Mouse (Mus musculus): ENCODE data around the gene Ccdc127. TPM values are rescaled to one million over a fixed set of nuclear protein-coding genes. Genes with fewer than 3 reads are reported as not detected.

Ccdc127 gene
- polyA plus RNA-seq, 1 experiment, result 28.9 TPM

GRCm38 (mm10) chr13:74305380-74305779, 44.7 kb upstream of the Ccdc127 start:
- H3K36me3 ChIP-seq (ENCODE audit: control insufficient read depth, insufficient read depth), result peaks cover 42% of the 10 kb centered on the region
- no peak overlapping the region for H3K4me3 ChIP-seq
- H3ac ChIP-seq (ENCODE audit: control insufficient read depth, insufficient read length), result no peak overlapping the region
- no peaks in the 10 kb centered on the region for H3K79me2 ChIP-seq (ENCODE audit: control insufficient read depth, insufficient read depth)
- H3K27me3 ChIP-seq (ENCODE audit: control insufficient read depth, insufficient read depth, insufficient read length), result no peaks in the 10 kb centered on the region
- no peak overlapping the region for H3K4me2 ChIP-seq (ENCODE audit: low read depth)
- TF ChIP-seq MYOD1 (IDR thresholded peaks at IDR 0.05; ENCODE audit: control insufficient read depth in 1 of 3, insufficient read length in 2 of 3, low read depth in 2 of 3) (no peak), REST (IDR thresholded peaks at IDR 0.05; ENCODE audit: insufficient read depth, insufficient read length) (no peak), POLR2AphosphoS2 (IDR thresholded peaks at IDR 0.05; ENCODE audit: insufficient read length, low read depth) (no peak), E2F4 (IDR thresholded peaks at IDR 0.05; ENCODE audit: insufficient read depth) (no peak), MAX (IDR thresholded peaks at IDR 0.05; ENCODE audit: low read depth) (no peak), TCF3 (IDR thresholded peaks at IDR 0.05; ENCODE audit: insufficient read length, low read depth) (no peak), POLR2A (IDR thresholded peaks at IDR 0.05; ENCODE audit: insufficient read length, low read depth) (no peak), CEBPB (IDR thresholded peaks at IDR 0.05; ENCODE audit: insufficient read depth, poor library complexity, severe bottlenecking) (no peak), TCF12 (IDR thresholded peaks at IDR 0.05; ENCODE audit: insufficient read depth, poor library complexity, severe bottlenecking) (no peak), MYOG (IDR thresholded peaks at IDR 0.05; ENCODE audit: control insufficient read depth in 1 of 3, insufficient read depth in 1 of 3, insufficient read length in 2 of 3, low read depth in 2 of 3) (no peak), SRF (IDR thresholded peaks at IDR 0.05; ENCODE audit: control insufficient read depth, insufficient read length, low read depth) (no peak), USF1 (IDR thresholded peaks at IDR 0.05; ENCODE audit: low read depth) (no peak)

GRCm38 (mm10) chr13:74305780-74306179, 44.3 kb upstream of the Ccdc127 start:
- Histone ChIP-seq H3K27me3 (ENCODE audit: control insufficient read depth, insufficient read depth, insufficient read length) (no peaks in the 10 kb centered on the region), H3K36me3 (ENCODE audit: control insufficient read depth, insufficient read depth) (peaks cover 42% of the 10 kb centered on the region), H3ac (ENCODE audit: control insufficient read depth, insufficient read length) (no peak overlapping the region), H3K4me3 (no peak overlapping the region), H3K4me2 (ENCODE audit: low read depth) (no peak overlapping the region), H3K79me2 (ENCODE audit: control insufficient read depth, insufficient read depth) (no peaks in the 10 kb centered on the region)
- no peak for TF ChIP-seq POLR2A (IDR thresholded peaks at IDR 0.05; ENCODE audit: insufficient read length, low read depth)
- TF ChIP-seq REST (IDR thresholded peaks at IDR 0.05; ENCODE audit: insufficient read depth, insufficient read length), result no peak
- TF ChIP-seq USF1 (IDR thresholded peaks at IDR 0.05; ENCODE audit: low read depth), result no peak
- no peak for TF ChIP-seq MAX (IDR thresholded peaks at IDR 0.05; ENCODE audit: low read depth)
- no peak for TF ChIP-seq TCF3 (IDR thresholded peaks at IDR 0.05; ENCODE audit: insufficient read length, low read depth)
- TF ChIP-seq SRF (IDR thresholded peaks at IDR 0.05; ENCODE audit: control insufficient read depth, insufficient read length, low read depth), result no peak
- TF ChIP-seq E2F4 (IDR thresholded peaks at IDR 0.05; ENCODE audit: insufficient read depth), result no peak
- TF ChIP-seq TCF12 (IDR thresholded peaks at IDR 0.05; ENCODE audit: insufficient read depth, poor library complexity, severe bottlenecking), result no peak
- no peak for TF ChIP-seq MYOD1 (IDR thresholded peaks at IDR 0.05; ENCODE audit: control insufficient read depth in 1 of 3, insufficient read length in 2 of 3, low read depth in 2 of 3)
- no peak for TF ChIP-seq CEBPB (IDR thresholded peaks at IDR 0.05; ENCODE audit: insufficient read depth, poor library complexity, severe bottlenecking)
- TF ChIP-seq MYOG (IDR thresholded peaks at IDR 0.05; ENCODE audit: control insufficient read depth in 1 of 3, insufficient read depth in 1 of 3, insufficient read length in 2 of 3, low read depth in 2 of 3), result no peak
- TF ChIP-seq POLR2AphosphoS2 (IDR thresholded peaks at IDR 0.05; ENCODE audit: insufficient read length, low read depth), result no peak

DNA sequence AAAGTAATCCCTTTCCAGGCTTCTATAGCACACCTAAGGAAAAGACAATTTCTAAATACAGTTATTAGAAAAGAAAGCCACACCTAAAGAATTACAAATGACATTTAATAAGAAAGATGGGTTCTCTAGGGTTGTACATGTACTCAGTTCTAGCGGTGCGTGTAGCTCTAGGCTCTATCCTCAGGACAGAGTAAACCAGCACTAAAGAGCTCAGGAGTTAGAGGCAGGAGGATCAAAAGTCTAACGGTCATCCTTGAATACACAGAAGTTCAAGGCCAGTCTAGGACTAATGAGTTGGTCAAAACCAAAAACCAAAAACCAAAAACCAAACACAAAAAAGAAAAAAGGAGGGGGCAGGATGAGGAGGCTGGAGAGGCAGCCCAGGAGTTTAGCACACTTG, 35.5 kb upstream of the Ccdc127 start:
- Histone ChIP-seq H3K27me3 (ENCODE audit: control insufficient read depth, insufficient read depth, insufficient read length) (no peaks in the 10 kb centered on the region), H3K79me2 (ENCODE audit: control insufficient read depth, insufficient read depth) (peaks cover 30% of the 10 kb centered on the region), H3K4me3 (no peak overlapping the region), H3K36me3 (ENCODE audit: control insufficient read depth, insufficient read depth) (peaks cover 13% of the 10 kb centered on the region), H3ac (ENCODE audit: control insufficient read depth, insufficient read length) (no peak overlapping the region), H3K4me2 (ENCODE audit: low read depth) (no peak overlapping the region)
- no peak for TF ChIP-seq POLR2AphosphoS2 (IDR thresholded peaks at IDR 0.05; ENCODE audit: insufficient read length, low read depth)

- peaks cover 21% of the 10 kb centered on the region for H3K36me3 ChIP-seq (ENCODE audit: control insufficient read depth, insufficient read depth)
Observed at GRCm38 (mm10) chr13:74316386-74316785, 33.7 kb upstream of the Ccdc127 start.

DNA sequence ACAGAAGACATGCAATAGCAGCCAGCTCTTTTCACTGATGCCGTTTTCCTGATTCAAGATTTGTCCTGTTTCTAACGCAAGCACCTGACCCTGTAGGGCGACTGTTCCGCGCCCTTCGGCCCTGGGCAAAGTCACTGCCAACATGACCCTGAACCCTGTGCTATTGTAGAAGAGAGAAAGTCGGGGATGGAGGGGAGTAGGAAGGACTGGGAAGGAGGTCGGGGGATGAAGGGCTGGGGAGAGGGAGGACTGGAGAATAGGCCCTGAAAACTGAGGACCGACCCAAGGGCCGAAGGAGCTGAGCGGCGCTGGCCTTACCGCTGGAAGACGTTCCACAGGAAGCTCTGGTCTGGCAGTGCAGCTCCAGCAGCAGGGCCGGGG, 33.3 kb upstream of the Ccdc127 start:
- no peaks in the 10 kb centered on the region for H3K27me3 ChIP-seq (ENCODE audit: control insufficient read depth, insufficient read depth, insufficient read length)
- TF ChIP-seq MYOG (IDR thresholded peaks at IDR 0.05; ENCODE audit: control insufficient read depth in 1 of 3, insufficient read depth in 1 of 3, insufficient read length in 2 of 3, low read depth in 2 of 3) (no peak), TCF3 (IDR thresholded peaks at IDR 0.05; ENCODE audit: insufficient read length, low read depth) (no peak), POLR2A (IDR thresholded peaks at IDR 0.05; ENCODE audit: insufficient read length, low read depth) (no peak), POLR2AphosphoS2 (IDR thresholded peaks at IDR 0.05; ENCODE audit: insufficient read length, low read depth) (no peak), SRF (IDR thresholded peaks at IDR 0.05; ENCODE audit: control insufficient read depth, insufficient read length, low read depth) (no peak), CEBPB (IDR thresholded peaks at IDR 0.05; ENCODE audit: insufficient read depth, poor library complexity, severe bottlenecking) (no peak), MAX (IDR thresholded peaks at IDR 0.05; ENCODE audit: low read depth) (no peak), TCF12 (IDR thresholded peaks at IDR 0.05; ENCODE audit: insufficient read depth, poor library complexity, severe bottlenecking) (no peak), REST (IDR thresholded peaks at IDR 0.05; ENCODE audit: insufficient read depth, insufficient read length) (no peak), USF1 (IDR thresholded peaks at IDR 0.05; ENCODE audit: low read depth) (no peak)
- H3K36me3 ChIP-seq (ENCODE audit: control insufficient read depth, insufficient read depth), result peaks cover 24% of the 10 kb centered on the region
- H3K4me2 ChIP-seq (ENCODE audit: low read depth), result peak overlapping the region; percentile 75
- peak overlapping the region; percentile 26 for H3ac ChIP-seq (ENCODE audit: control insufficient read depth, insufficient read length)
- H3K4me3 ChIP-seq, result peak overlapping the region; percentile 76
- H3K79me2 ChIP-seq (ENCODE audit: control insufficient read depth, insufficient read depth), result peaks cover 30% of the 10 kb centered on the region

More at GRCm38 (mm10) chr13:74316386-74316785, 33.7 kb upstream of the Ccdc127 start:
- Histone ChIP-seq H3K27me3 (ENCODE audit: control insufficient read depth, insufficient read depth, insufficient read length) (no peaks in the 10 kb centered on the region), H3K4me2 (ENCODE audit: low read depth) (peak overlapping the region; percentile 75), H3K4me3 (peak overlapping the region; percentile 76), H3K79me2 (ENCODE audit: control insufficient read depth, insufficient read depth) (peaks cover 30% of the 10 kb centered on the region), H3ac (ENCODE audit: control insufficient read depth, insufficient read length) (peak overlapping the region; percentile 26)
- TF ChIP-seq POLR2A (IDR thresholded peaks at IDR 0.05; ENCODE audit: insufficient read length, low read depth), result no peak
- no peak for TF ChIP-seq MYOD1 (IDR thresholded peaks at IDR 0.05; ENCODE audit: control insufficient read depth in 1 of 3, insufficient read length in 2 of 3, low read depth in 2 of 3)
- TF ChIP-seq E2F4 (IDR thresholded peaks at IDR 0.05; ENCODE audit: insufficient read depth), result no peak
- no peak for TF ChIP-seq TCF3 (IDR thresholded peaks at IDR 0.05; ENCODE audit: insufficient read length, low read depth)
- TF ChIP-seq REST (IDR thresholded peaks at IDR 0.05; ENCODE audit: insufficient read depth, insufficient read length), result no peak
- TF ChIP-seq MAX (IDR thresholded peaks at IDR 0.05; ENCODE audit: low read depth), result no peak
- TF ChIP-seq USF1 (IDR thresholded peaks at IDR 0.05; ENCODE audit: low read depth), result no peak
- no peak for TF ChIP-seq SRF (IDR thresholded peaks at IDR 0.05; ENCODE audit: control insufficient read depth, insufficient read length, low read depth)
- TF ChIP-seq MYOG (IDR thresholded peaks at IDR 0.05; ENCODE audit: control insufficient read depth in 1 of 3, insufficient read depth in 1 of 3, insufficient read length in 2 of 3, low read depth in 2 of 3), result no peak
- TF ChIP-seq CEBPB (IDR thresholded peaks at IDR 0.05; ENCODE audit: insufficient read depth, poor library complexity, severe bottlenecking), result no peak
- TF ChIP-seq POLR2AphosphoS2 (IDR thresholded peaks at IDR 0.05; ENCODE audit: insufficient read length, low read depth), result no peak
- TF ChIP-seq TCF12 (IDR thresholded peaks at IDR 0.05; ENCODE audit: insufficient read depth, poor library complexity, severe bottlenecking), result no peak
